Mouse (Mus musculus) liver, embryonic 14.5 days (tissue): Measurements from ENCODE around the gene Fam234b. TPM values are rescaled to one million over a fixed set of nuclear protein-coding genes. Genes with fewer than 3 reads are reported as not detected.

Experiments used
- ATAC-seq: fragments of 200-750 bp; cut with Nextera tagmentation; 2 replicates; pipeline ENCODE4 v1.8.0; 2017; ENCODE audit warnings: moderate number of reproducible peaks, mild to moderate bottlenecking, moderate library complexity; ENCODE audit not compliant: insufficient read depth
- DNase-seq, 3 experiments: peaks; one replicate each; pipeline ENCODE4 v3.0.0-alpha.2; 2012 to 2013; ENCODE audit warnings: low read depth in 3 of 3, low spot score in 3 of 3
- H3K27ac ChIP-seq: fragments of 300-500 bp; sonication (generic); 2 replicates; pipeline ENCODE4 v1.5.1; 2014; ENCODE audit warnings: moderate library complexity, mild to moderate bottlenecking, control low read depth, inconsistent platforms
- H3K27me3 ChIP-seq: fragments of 300-500 bp; sonication (generic); 2 replicates; pipeline ENCODE4 v1.6.1; 2014; ENCODE audit warnings: mild to moderate bottlenecking, low read length, moderate library complexity; ENCODE audit not compliant: control insufficient read depth, insufficient read depth
- H3K36me3 ChIP-seq: fragments of 300-500 bp; sonication (generic); replicated peaks from 2 replicates; pipeline ENCODE4 v1.6.1; 2014; ENCODE audit warnings: low read depth; ENCODE audit not compliant: control insufficient read depth, insufficient read depth
- H3K4me1 ChIP-seq, 2 experiments: fragments of 200-500 bp in 1 of 2; fragments of 300-500 bp in 1 of 2; sonication (generic) in 1 of 2; replicated peaks; 2 replicates each; pipeline ENCODE4 v1.6.1; 2012 to 2014; ENCODE audit warnings: antibody characterized with exemption in 1 of 2, inconsistent platforms in 1 of 2, low read length in 1 of 2; ENCODE audit not compliant: control insufficient read depth in 2 of 2, insufficient read depth in 2 of 2
- H3K4me2 ChIP-seq: fragments of 300-500 bp; sonication (generic); 2 replicates; pipeline ENCODE4 v1.6.1; 2014; ENCODE audit warnings: low read depth, mild to moderate bottlenecking, control low read depth, moderate library complexity
- H3K4me3 ChIP-seq, 2 experiments: fragments of 200-500 bp in 1 of 2; fragments of 300-500 bp in 1 of 2; sonication (generic) in 1 of 2; 2 replicates each; pipeline ENCODE4 v1.5.1; 2012 to 2014; ENCODE audit warnings: low read depth in 2 of 2, low read length in 2 of 2, mild to moderate bottlenecking in 2 of 2, control low read depth in 1 of 2, inconsistent platforms in 1 of 2, moderate library complexity in 1 of 2; ENCODE audit not compliant: insufficient read depth in 1 of 2
- H3K9ac ChIP-seq: fragments of 300-500 bp; sonication (generic); replicated peaks from 2 replicates; pipeline ENCODE4 v1.6.1; 2014; ENCODE audit warnings: mild to moderate bottlenecking, control low read depth, moderate library complexity
- H3K9me3 ChIP-seq: fragments of 300-500 bp; sonication (generic); 2 replicates; pipeline ENCODE4 v1.6.1; 2016; ENCODE audit warnings: low read length, mixed read lengths; ENCODE audit not compliant: control insufficient read depth
- CTCF ChIP-seq: IDR thresholded peaks from 2 replicates; pipeline ENCODE4 v1.5.1; 2016; ENCODE audit warnings: antibody characterized with exemption, low read depth, control low read depth
- EP300 ChIP-seq: IDR thresholded peaks from 2 replicates; pipeline ENCODE4 v1.6.1; 2016; ENCODE audit warnings: antibody characterized with exemption, low read depth
- WGBS: fragments of 180-500 bp; shearing (Covaris S2); extraction: QIAGEN DNeasy Blood & Tissue Kit; methylation state at CpG from one replicate; pipeline ENCODE4 v1.1.7; 2014; ENCODE audit not compliant: insufficient replicate concordance; 5-methylcytosine and 5-hydroxymethylcytosine counted together
- polyA plus RNA-seq, 2 experiments: library from polyadenylated mRNA; depleted of rRNA in 1 of 2; stranded (reverse) in 1 of 2; unstranded in 1 of 2; fragments of >200 nt; fragmentation: Nextera tagmentation in 1 of 2; extraction: Ambion mirVana in 1 of 2; gene quantifications; 2 replicates each; pipeline versions ENCODE4 v1.2.1 to v1.2.3; 2012 to 2014

Gene Fam234b
- polyA plus RNA-seq, 2 experiments, result 18.7 to 27.8 TPM

DNA sequence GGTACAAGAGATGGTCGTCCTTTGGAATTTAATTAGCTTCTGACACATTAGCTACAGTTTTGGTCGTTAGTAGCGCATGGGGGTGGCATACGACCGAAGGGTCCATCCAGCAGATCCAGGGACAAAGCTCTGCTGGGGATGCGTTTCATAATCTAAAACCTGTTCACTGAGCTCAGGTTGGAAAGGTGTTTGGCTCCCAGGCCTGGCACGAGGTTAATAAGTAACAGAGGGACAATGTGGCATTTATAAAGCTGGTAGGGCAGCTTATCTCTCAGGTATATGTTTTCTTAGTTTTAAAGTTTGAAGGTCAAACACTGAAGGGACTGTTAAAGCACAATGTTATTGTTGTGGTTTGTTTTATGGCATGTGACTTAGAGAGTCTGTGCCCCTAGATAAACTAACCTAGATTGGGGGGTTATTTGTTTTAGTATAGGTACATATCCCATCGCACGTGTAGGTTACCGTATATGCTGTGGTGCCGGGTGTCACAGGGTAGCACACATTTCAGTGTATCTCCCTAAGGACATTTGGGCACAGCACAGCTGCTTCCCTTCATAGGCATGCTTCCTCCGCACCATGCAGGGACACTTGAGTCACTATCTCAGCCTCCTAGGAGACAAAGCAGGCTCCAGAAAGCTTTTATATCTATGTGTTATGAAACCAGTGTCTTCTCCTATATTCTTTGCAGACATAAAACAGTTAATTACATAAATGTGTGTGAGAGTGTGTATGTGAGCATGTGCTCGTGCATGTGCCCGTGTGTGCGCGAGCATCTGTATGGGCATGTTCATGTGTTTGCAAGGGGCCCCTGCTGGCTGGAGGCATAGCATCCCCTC, 2.6 kb downstream of the Fam234b start:
- Histone ChIP-seq H3K27ac (peak overlapping the region; percentile 94), H3K36me3 (no peaks in the 10 kb centered on the region), H3K9me3 (no peaks in the 10 kb centered on the region), H3K4me1 (peaks cover 35 to 45% of the 10 kb centered on the region in 2 experiments), H3K4me3 (peak overlapping the region; percentile 33 to 84), H3K9ac (peak overlapping the region; percentile 93), H3K27me3 (no peaks in the 10 kb centered on the region), H3K4me2 (peak overlapping the region; percentile 84)
- no peak for DNase-seq
- ATAC-seq, result no peak
- WGBS, result 75% methylated on average over 16 of the region's 16 CpGs
- TF ChIP-seq EP300, result no peak
- no peak for TF ChIP-seq CTCF

GRCm38 (mm10) chr6:135202668-135203067, 4.9 kb downstream of the Fam234b start:
- Histone ChIP-seq H3K4me1 (peaks cover 37 to 43% of the 10 kb centered on the region in 2 experiments), H3K27me3 (no peaks in the 10 kb centered on the region), H3K36me3 (0 out of 2 replicates have a peak, but pooled peaks cover 1% of the 10 kb centered on the region), H3K4me3 (no peak overlapping the region), H3K9ac (no peak overlapping the region), H3K27ac (no peak overlapping the region), H3K4me2 (no peak overlapping the region), H3K9me3 (no peaks in the 10 kb centered on the region)
- WGBS, result 86% methylated on average over 6 of the region's 6 CpGs
- TF ChIP-seq CTCF (peak; percentile 59), EP300 (no peak)
- no peak for ATAC-seq
- DNase-seq, result no peak

DNA sequence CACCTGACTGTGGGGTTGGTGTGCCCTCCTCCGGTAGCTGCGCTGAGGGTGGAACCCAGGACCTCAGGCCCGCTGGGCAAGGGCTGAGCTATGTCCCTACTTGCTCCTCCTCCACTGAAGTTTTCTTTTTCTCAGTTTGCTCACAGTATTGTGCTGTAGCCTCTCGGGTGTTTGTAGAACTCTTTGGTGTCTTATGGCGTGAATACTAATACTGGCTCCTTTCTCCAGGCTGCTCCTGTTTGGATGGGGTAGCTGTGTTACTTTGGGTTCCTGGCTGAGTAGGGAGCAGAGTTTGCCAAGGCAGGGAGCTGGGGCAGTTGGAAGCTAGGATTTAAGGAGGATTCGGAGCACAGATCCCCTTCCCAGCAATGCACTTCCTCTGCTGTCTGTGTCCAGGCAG, 6.0 kb downstream of the Fam234b start:
- ATAC-seq (no peak), DNase-seq (no peak)
- H3K4me2 ChIP-seq, result peak overlapping the region; percentile 64
- no peak for TF ChIP-seq EP300
- TF ChIP-seq CTCF, result no peak
- peaks cover 37 to 43% of the 10 kb centered on the region in 2 experiments for H3K4me1 ChIP-seq
- H3K4me3 ChIP-seq, result no peak overlapping the region
- peak overlapping the region; percentile 64 for H3K27ac ChIP-seq
- WGBS, result 75% methylated on average over 6 of the region's 6 CpGs
- H3K27me3 ChIP-seq, result no peaks in the 10 kb centered on the region
- peak overlapping the region; percentile 44; the same call in 1 of the 2 replicates for H3K9ac ChIP-seq
- H3K36me3 ChIP-seq, result peaks cover 2% of the 10 kb centered on the region; the same call in 1 of the 2 replicates
- H3K9me3 ChIP-seq, result no peaks in the 10 kb centered on the region

GRCm38 (mm10) chr6:135204869-135205268, 7.1 kb downstream of the Fam234b start:
- peaks cover 31 to 39% of the 10 kb centered on the region in 2 experiments for H3K4me1 ChIP-seq
- H3K4me3 ChIP-seq, result peak overlapping the region; percentile 8 to 18; a peak in 2 of 4 replicates
- no peaks in the 10 kb centered on the region for H3K27me3 ChIP-seq
- peak overlapping the region; percentile 64 for H3K27ac ChIP-seq
- DNase-seq (peak in 1 of 3 experiments; percentile 47), ATAC-seq (peak; percentile 79)
- H3K36me3 ChIP-seq, result peaks cover 10% of the 10 kb centered on the region
- TF ChIP-seq EP300, result peak; percentile 14; the same call in 1 of the 2 replicates
- no peak for TF ChIP-seq CTCF
- H3K9me3 ChIP-seq, result no peaks in the 10 kb centered on the region
- peak overlapping the region; percentile 44 for H3K9ac ChIP-seq
- WGBS, result 18% methylated on average over 4 of the region's 4 CpGs
- peak overlapping the region; percentile 64 for H3K4me2 ChIP-seq

DNA sequence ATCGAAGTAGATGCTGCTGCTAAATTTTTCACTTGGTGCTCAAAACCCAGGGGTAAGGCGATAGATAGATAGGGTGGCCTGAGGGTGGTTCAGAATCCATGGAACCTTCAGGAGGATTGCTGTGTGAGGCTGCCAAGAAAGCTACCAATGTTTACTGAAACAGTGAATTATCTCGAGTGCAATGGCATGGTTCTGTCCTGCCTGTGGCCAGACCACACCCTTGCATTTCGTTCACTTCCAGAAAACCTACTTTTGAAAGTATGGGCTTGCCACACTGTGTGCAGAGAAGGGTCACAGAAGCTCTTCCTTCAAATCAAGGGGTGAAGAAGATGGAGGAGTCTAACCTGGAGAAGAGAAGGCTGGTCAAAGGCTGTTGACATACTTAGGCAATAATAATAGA, 8.0 kb downstream of the Fam234b start:
- Histone ChIP-seq H3K4me1 (peaks cover 27 to 34% of the 10 kb centered on the region in 2 experiments), H3K4me3 (peak overlapping the region in 1 of 2 experiments; percentile 18; a peak in 1 of 4 replicates), H3K4me2 (peak overlapping the region; percentile 64), H3K27ac (peak overlapping the region; percentile 64), H3K9ac (peak overlapping the region; percentile 44), H3K9me3 (no peaks in the 10 kb centered on the region), H3K27me3 (no peaks in the 10 kb centered on the region), H3K36me3 (peaks cover 16% of the 10 kb centered on the region)
- no peak for TF ChIP-seq EP300
- TF ChIP-seq CTCF, result no peak
- peak; percentile 44 for ATAC-seq
- 44% methylated on average over 4 of the region's 4 CpGs for WGBS
- no peak for DNase-seq
